21 mouse cellular contexts compared by ENCODE assay signal in genomic region chr2:129306020-129306419, GRCm38 (mm10). TPM values are rescaled to one million over a fixed set of nuclear protein-coding genes. Genes with fewer than 3 reads are reported as not detected.
A peak's percentile ranks its signal among the peaks of the same experiment; 100 is the strongest.
DNase-seq lines count a peak whose midpoint lies in the region; ATAC-seq and TF ChIP-seq lines count a peak whose summit lies in the region.
"Had no signal": no experiment of that assay in that cellular context is flagged by ENCODE, and none has a peak within 500 bp of the region (broad histone marks: within the 10 kb centered on the region; RNA-seq: fewer than 3 reads in every experiment).

No protein-coding gene starts in this region.

- DNase-seq in liver, postnatal 0 days, result no peak
- DNase-seq in liver (no peak), CH12.LX (ENCODE audit: extremely low read depth) (peak; percentile 29)
- DNase-seq in splenic B cell, adult 2 months (ENCODE audit: low read depth, low spot score), result peak; percentile 56
- no peak for DNase-seq in cerebellum, postnatal 10 days
- DNase-seq in gastrocnemius, postnatal 25 days, result no peak
- DNase-seq: adrenal gland, adult 8-10 months; cerebellum, adult 2 months; cerebellum, postnatal 14 days; embryo, embryonic 11 days; gastrocnemius, adult 2 months had no signal

- no peaks in the 10 kb centered on the region for H3K36me3 ChIP-seq in liver, postnatal 0 days (replicated peaks; ENCODE audit: insufficient read depth, low read length)
- no peaks in the 10 kb centered on the region for H3K36me3 ChIP-seq in CH12.LX (replicated peaks in 1 of 2; ENCODE audit: control insufficient read depth in 1 of 2, insufficient read depth in 1 of 2, low read length in 1 of 2)
- peaks cover 65% of the 10 kb centered on the region for H3K36me3 ChIP-seq in megakaryocyte, embryonic 14.5 days (replicated peaks; ENCODE audit: low read length)
- H3K36me3 ChIP-seq in splenic B cell, adult 2 months (ENCODE audit: control insufficient read depth, insufficient read depth, low read length, poor library complexity, severe bottlenecking), result no peaks in the 10 kb centered on the region
- H3K36me3 ChIP-seq: embryonic facial prominence, embryonic 12.5 days; G1E; heart, embryonic 12.5 days; hindbrain, embryonic 15.5 days had no signal

- H3K4me1 ChIP-seq in liver, postnatal 0 days (ENCODE audit: insufficient read depth), result no peaks in the 10 kb centered on the region
- peaks cover 0 to 15% of the 10 kb centered on the region in 2 experiments; a peak in 2 of 4 replicates for H3K4me1 ChIP-seq in CH12.LX (ENCODE audit: control insufficient read depth in 1 of 2, insufficient read depth in 2 of 2)
- peaks cover 90% of the 10 kb centered on the region for H3K4me1 ChIP-seq in megakaryocyte, embryonic 14.5 days
- H3K4me1 ChIP-seq: embryonic facial prominence, embryonic 12.5 days; heart, embryonic 12.5 days; hindbrain, embryonic 15.5 days had no signal

- dilution Hi-C loops in CH12.LX (cut with MboI; ENCODE audit: extremely low pct_ligation_motif_present, extremely low pct_unique_long_range_greater_than_20kb, low sequenced_read_pairs), result no loop called here

- no peak overlapping the region for H3K4me3 ChIP-seq in liver, postnatal 0 days (ENCODE audit: low read depth, low read length)
- H3K4me3 ChIP-seq in CH12.LX (replicated peaks in 1 of 3; ENCODE audit: low read depth in 2 of 3, low read length in 2 of 3, poor library complexity in 1 of 3), result no peak overlapping the region
- peak overlapping the region; percentile 43 for H3K4me3 ChIP-seq in megakaryocyte, embryonic 14.5 days (replicated peaks)
- H3K4me3 ChIP-seq: embryonic facial prominence, embryonic 12.5 days; gastrocnemius, adult 2 months; heart, embryonic 12.5 days; hindbrain, embryonic 15.5 days had no signal

- TF ChIP-seq POLR2A in CH12.LX (IDR thresholded peaks at IDR 0.05; ENCODE audit: low read depth, low read length), result no peak

- no peak for ATAC-seq in liver, postnatal 0 days
- ATAC-seq: forebrain, embryonic 16.5 days had no signal

- no peak overlapping the region for H3K9ac ChIP-seq in liver, postnatal 0 days (replicated peaks)
- no peak overlapping the region for H3K9ac ChIP-seq in CH12.LX (ENCODE audit: insufficient read depth, low read depth)
- H3K9ac ChIP-seq: embryonic facial prominence, embryonic 12.5 days; heart, embryonic 12.5 days; hindbrain, embryonic 15.5 days had no signal

- WGBS in liver, postnatal 0 days (ENCODE audit: insufficient replicate concordance), result 60% methylated on average over 4 of the region's 4 CpGs

- H3K27me3 ChIP-seq in liver, postnatal 0 days (ENCODE audit: insufficient read depth, low read length), result no peaks in the 10 kb centered on the region
- H3K27me3 ChIP-seq in CH12.LX (replicated peaks), result no peaks in the 10 kb centered on the region
- no peaks in the 10 kb centered on the region for H3K27me3 ChIP-seq in megakaryocyte, embryonic 14.5 days (replicated peaks)
- no peaks in the 10 kb centered on the region for H3K27me3 ChIP-seq in splenic B cell, adult 2 months (ENCODE audit: control insufficient read depth, insufficient read depth, low read length, poor library complexity, severe bottlenecking)
- H3K27me3 ChIP-seq: embryonic facial prominence, embryonic 12.5 days; heart, embryonic 12.5 days; hindbrain, embryonic 15.5 days had no signal

- no peaks in the 10 kb centered on the region for H3K79me2 ChIP-seq in CH12.LX (replicated peaks; ENCODE audit: control insufficient read depth, extremely low read depth, insufficient read depth, poor library complexity, severe bottlenecking)

- in situ Hi-C loops in CH12.LX (cut with MboI; ENCODE audit: low pct_ligation_motif_present, low pct_unique_long_range_greater_than_20kb, low sequenced_read_pairs), result no loop called here

- H3K9me3 ChIP-seq in liver, postnatal 0 days (ENCODE audit: low read length), result no peaks in the 10 kb centered on the region
- no peaks in the 10 kb centered on the region for H3K9me3 ChIP-seq in CH12.LX (replicated peaks; ENCODE audit: low read length)
- H3K9me3 ChIP-seq in megakaryocyte, embryonic 14.5 days, result no peaks in the 10 kb centered on the region
- H3K9me3 ChIP-seq: embryonic facial prominence, embryonic 12.5 days; G1E; heart, embryonic 12.5 days; hindbrain, embryonic 15.5 days had no signal

- H3K27ac ChIP-seq in liver, postnatal 0 days (ENCODE audit: low read depth), result no peak overlapping the region
- no peak overlapping the region for H3K27ac ChIP-seq in CH12.LX (ENCODE audit: insufficient read depth, low read depth)
- H3K27ac ChIP-seq: embryonic facial prominence, embryonic 12.5 days; gastrocnemius, adult 2 months; hindbrain, embryonic 15.5 days had no signal

- H3K4me2 ChIP-seq in liver, postnatal 0 days (ENCODE audit: low read depth, low read length), result peak overlapping the region; percentile 10; the same call in 1 of the 2 replicates
- H3K4me2 ChIP-seq in CH12.LX (ENCODE audit: insufficient read depth, low read depth, poor library complexity, severe bottlenecking), result no peak overlapping the region
- H3K4me2 ChIP-seq: embryonic facial prominence, embryonic 12.5 days; heart, embryonic 12.5 days; hindbrain, embryonic 15.5 days had no signal

- no peak for TF ChIP-seq EP300 in liver, postnatal 0 days (IDR thresholded peaks at IDR 0.05; ENCODE audit: low read depth)
- TF ChIP-seq EP300 in CH12.LX (IDR thresholded peaks at IDR 0.05; ENCODE audit: low read length), result 0 out of 2 replicates have a peak, but pooled peaks have one; percentile 14

- TF ChIP-seq CTCF in liver, postnatal 0 days (IDR thresholded peaks at IDR 0.05; ENCODE audit: low read depth), result no peak
- TF ChIP-seq CTCF in CH12.LX (conservative IDR thresholded peaks at IDR 0.05 in 1 of 2, IDR thresholded peaks at IDR 0.05 in 1 of 2; ENCODE audit: low read depth in 2 of 2, low read length in 2 of 2), result no peak

- TF ChIP-seq RAD21 in CH12.LX (IDR thresholded peaks at IDR 0.05; ENCODE audit: low read depth, low read length), result no peak

TF ChIP-seq in CH12.LX, 34 proteins besides CTCF, POLR2A, EP300 and RAD21:
- TF ChIP-seq TBP (conservative IDR thresholded peaks at IDR 0.05; ENCODE audit: low read depth, low read length) (no peak), KAT2A (IDR thresholded peaks at IDR 0.05; ENCODE audit: insufficient replicate concordance, low read length) (no peak), MXI1 (IDR thresholded peaks at IDR 0.05; ENCODE audit: low read depth, low read length) (no peak), SIN3A (IDR thresholded peaks at IDR 0.05; ENCODE audit: low read length) (no peak), BHLHE40 (IDR thresholded peaks at IDR 0.05; ENCODE audit: low read depth, low read length) (no peak), ZNF384 (IDR thresholded peaks at IDR 0.05; ENCODE audit: low read depth, low read length) (no peak), JUND (conservative IDR thresholded peaks at IDR 0.05; ENCODE audit: low read depth, low read length) (no peak), USF1 (IDR thresholded peaks at IDR 0.05; ENCODE audit: low read depth, low read length) (no peak), UBTF (IDR thresholded peaks at IDR 0.05; ENCODE audit: low read depth, low read length) (no peak)

RNA-seq across cellular contexts. Expression of gene Il1a, which starts 3.8 kb away (rescaled TPM):
- polyA plus RNA-seq in liver, postnatal 0 days (2015; fragmentation: Nextera tagmentation; extraction: Ambion mirVana), result 4.8 and 6.3 TPM in 2 replicates
- 0.04 TPM in 1 of 2 replicates, not detected in the other for total RNA-seq in CH12.LX (2012; rRNA removed)
- 0.17 TPM in 1 of 2 replicates, not detected in the other for total RNA-seq in CH12.LX (2014; rRNA removed)
- 0.13 TPM in 1 of 2 replicates, not detected in the other for polyA plus RNA-seq in CH12.LX (2012; ENCODE audit: insufficient read length, low read depth)
- polyA plus RNA-seq in megakaryocyte, embryonic 14.5 days (2012; ENCODE audit: insufficient read depth, low replicate concordance), result 1.3 TPM in 1 of 2 replicates, not detected in the other
- not detected for total RNA-seq in gastrocnemius, postnatal 25 days (2021)
- total RNA-seq: adrenal gland, adult 8-10 months; common myeloid progenitor, adult 5-6 weeks; gastrocnemius, adult 2 months; gastrocnemius, postnatal 4 days; heart, adult 8-10 months; heart, postnatal 25 days had no signal
- polyA plus RNA-seq: G1E; heart, embryonic 12.5 days had no signal

RNA-seq across cellular contexts. Expression of gene Ckap2l, which starts 9.0 kb away (rescaled TPM):
- 12.3 and 13.2 TPM in 2 replicates for polyA plus RNA-seq in liver, postnatal 0 days (2015; fragmentation: Nextera tagmentation; extraction: Ambion mirVana)
- total RNA-seq in CH12.LX (2012; rRNA removed) (13.3 and 15.0 TPM in 2 replicates), CH12.LX (2014; rRNA removed) (22.6 and 23.6 TPM in 2 replicates)
- 30.5 and 35.6 TPM in 2 replicates for polyA plus RNA-seq in CH12.LX (2012; ENCODE audit: insufficient read length, low read depth)
- 9.6 and 47.7 TPM in 2 replicates for polyA plus RNA-seq in megakaryocyte, embryonic 14.5 days (2012; ENCODE audit: insufficient read depth, low replicate concordance)
- under 1 TPM; 0.49 to 0.64 TPM for total RNA-seq in gastrocnemius, postnatal 25 days (2021)

Comparison
In these comparisons a context has a peak if more than half of its experiments do, and no peak if none do; other contexts are left out.
1. DNase-seq: peak in CH12.LX (single experiment) and splenic B cell, adult 2 months (single experiment); none in liver, postnatal 0 days (single experiment), liver (single experiment), cerebellum, postnatal 10 days (0 of 2) and gastrocnemius, postnatal 25 days (single experiment).